Mouse (Mus musculus) limb, embryonic 13.5 days (tissue): Measurements from ENCODE around the gene Cd2bp2. TPM values are rescaled to one million over a fixed set of nuclear protein-coding genes. Genes with fewer than 3 reads are reported as not detected.
A peak's percentile ranks its signal among the peaks of the same experiment; 100 is the strongest.

Source experiments
- ATAC-seq: fragments of 200-750 bp; cut with Nextera tagmentation; 2 replicates; pipeline ENCODE4 v1.8.0; 2017; ENCODE audit warnings: low read depth, moderate number of reproducible peaks, moderate TSS enrichment; ENCODE audit not compliant: low FRiP score
- H3K27ac ChIP-seq: fragments of 300-500 bp; sonication (generic); 2 replicates; pipeline ENCODE4 v1.5.1; 2015; ENCODE audit warnings: inconsistent platforms, mild to moderate bottlenecking, moderate library complexity
- H3K27me3 ChIP-seq: fragments of 300-500 bp; sonication (generic); 2 replicates; pipeline ENCODE4 v1.6.1; 2015; ENCODE audit warnings: mild to moderate bottlenecking, inconsistent platforms
- H3K36me3 ChIP-seq: fragments of 300-500 bp; sonication (generic); 2 replicates; pipeline ENCODE4 v1.6.1; 2015; ENCODE audit warnings: inconsistent platforms, mild to moderate bottlenecking, moderate library complexity
- H3K4me1 ChIP-seq: fragments of 300-500 bp; sonication (generic); 2 replicates; pipeline ENCODE4 v1.6.1; 2015; ENCODE audit warnings: inconsistent platforms
- H3K4me2 ChIP-seq: fragments of 300-500 bp; sonication (generic); replicated peaks from 2 replicates; pipeline ENCODE4 v1.6.1; 2015; ENCODE audit warnings: inconsistent platforms, mild to moderate bottlenecking, moderate library complexity
- H3K4me3 ChIP-seq: fragments of 300-500 bp; sonication (generic); 2 replicates; pipeline ENCODE4 v1.5.1; 2015; ENCODE audit warnings: moderate library complexity, mild to moderate bottlenecking, inconsistent platforms
- H3K9ac ChIP-seq: fragments of 300-500 bp; sonication (generic); 2 replicates; pipeline ENCODE4 v1.6.1; 2015; ENCODE audit warnings: mild to moderate bottlenecking, inconsistent platforms
- H3K9me3 ChIP-seq: fragments of 300-500 bp; sonication (generic); 2 replicates; pipeline ENCODE4 v1.6.1; 2016; ENCODE audit warnings: inconsistent platforms
- WGBS: fragments of 180-500 bp; shearing (Covaris S2); methylation state at CpG from one replicate; pipeline ENCODE4 v1.1.7; 2015; 5-methylcytosine and 5-hydroxymethylcytosine counted together
- polyA plus RNA-seq: library from polyadenylated mRNA; unstranded; fragments of >200 nt; fragmentation: Nextera tagmentation; extraction: Ambion mirVana; gene quantifications from 2 replicates; pipeline ENCODE4 v1.2.1, GENCODE M21; 2015

Gene Cd2bp2
- polyA plus RNA-seq, result 72.2 and 72.4 TPM in 2 replicates

DNA sequence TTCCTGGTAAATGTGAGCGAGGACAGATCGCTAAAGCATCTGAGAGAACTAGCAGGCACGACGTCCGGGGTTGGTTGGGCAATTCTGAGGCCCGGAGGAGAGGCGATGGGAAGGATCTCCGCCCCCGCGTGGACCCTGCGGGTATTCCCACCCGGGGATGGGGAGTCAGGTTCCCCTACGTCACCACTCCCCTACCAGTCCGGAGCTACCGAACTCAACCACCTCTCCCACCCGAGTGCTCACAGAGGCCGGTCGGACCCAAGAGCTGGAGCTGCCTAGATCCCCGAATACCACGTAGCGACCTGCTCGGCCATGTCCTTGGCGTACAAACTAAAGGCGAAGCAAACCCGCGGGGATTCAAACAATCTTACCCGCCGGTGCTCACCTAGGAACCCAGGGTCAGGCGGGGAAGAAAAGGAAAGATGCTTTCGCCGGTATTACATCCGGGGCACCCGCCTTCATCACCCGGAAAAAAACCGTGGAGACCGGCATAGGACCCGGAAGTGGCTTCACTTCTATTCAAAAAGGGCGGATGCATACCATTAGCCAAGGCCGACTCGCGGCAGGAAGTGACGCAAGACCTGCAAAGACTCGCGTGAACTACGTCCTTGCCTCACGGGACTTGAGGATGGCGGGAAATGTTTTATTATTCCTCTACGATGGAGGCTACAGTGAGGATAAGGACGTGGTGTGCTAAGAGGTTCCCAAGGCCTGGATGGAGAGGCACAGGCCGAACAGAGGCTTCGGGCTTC lies at the start of gene Cd2bp2:
TSS of gene Cd2bp2 (minus strand) at position 507 of the 752 bp plus-strand sequence.
- peaks cover 28% of the 10 kb centered on the region for H3K4me1 ChIP-seq
- peaks cover 79% of the 10 kb centered on the region for H3K36me3 ChIP-seq
- H3K9ac ChIP-seq, result peak within 1 kb of the TSS; percentile 78
- ATAC-seq, result peak; percentile 96
- under 1% methylated on average over 51 of the region's 51 CpGs for WGBS
- no peaks in the 10 kb centered on the region for H3K27me3 ChIP-seq
- peak within 1 kb of the TSS; percentile 90 for H3K4me2 ChIP-seq
- no peaks in the 10 kb centered on the region for H3K9me3 ChIP-seq
- peak within 1 kb of the TSS; percentile 71 for H3K4me3 ChIP-seq
- peak within 1 kb of the TSS; percentile 90 for H3K27ac ChIP-seq

DNA sequence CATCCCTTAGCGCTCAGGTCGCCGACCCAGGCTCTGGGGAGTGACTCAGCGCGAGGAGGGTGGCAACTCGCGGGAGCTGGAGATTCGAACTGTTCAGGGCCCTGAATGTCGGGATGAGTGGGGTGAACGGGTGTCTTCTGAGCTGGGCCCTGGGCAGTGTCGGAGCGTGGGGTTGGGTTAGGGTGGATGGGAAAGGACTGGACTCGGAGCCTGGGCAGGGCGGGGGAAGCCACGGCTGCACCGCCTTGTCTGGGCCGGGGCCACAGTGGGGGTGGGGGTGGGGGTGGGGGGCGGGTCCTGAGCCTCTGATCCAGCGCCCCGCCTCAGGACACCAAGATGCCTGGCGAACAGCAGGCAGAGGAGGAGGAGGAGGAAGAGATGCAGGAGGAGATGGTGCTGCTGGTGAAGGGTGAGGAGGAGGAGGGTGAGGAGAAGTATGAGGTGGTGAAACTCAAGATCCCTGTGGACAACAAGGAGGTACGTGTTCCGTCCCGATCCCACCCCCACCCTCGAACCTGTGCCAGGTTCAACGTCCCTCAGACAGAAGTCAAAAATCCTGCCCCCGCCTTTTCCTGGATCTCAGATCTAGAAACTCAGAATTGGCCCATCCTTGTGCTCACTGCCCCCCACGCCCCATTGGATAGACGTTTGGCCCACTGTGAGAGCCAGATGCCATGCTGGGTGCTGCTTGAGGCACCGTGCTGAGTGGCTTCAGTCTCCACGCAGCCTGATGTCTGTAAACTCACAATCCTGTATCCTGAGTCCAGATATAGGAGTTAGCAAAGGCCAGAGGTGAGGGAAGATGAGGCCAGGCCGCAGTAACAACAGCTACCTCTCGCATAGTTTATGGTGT lies 49.0 kb upstream of the Cd2bp2 start:
- 10% methylated on average over 30 of the region's 33 CpGs for WGBS

DNA sequence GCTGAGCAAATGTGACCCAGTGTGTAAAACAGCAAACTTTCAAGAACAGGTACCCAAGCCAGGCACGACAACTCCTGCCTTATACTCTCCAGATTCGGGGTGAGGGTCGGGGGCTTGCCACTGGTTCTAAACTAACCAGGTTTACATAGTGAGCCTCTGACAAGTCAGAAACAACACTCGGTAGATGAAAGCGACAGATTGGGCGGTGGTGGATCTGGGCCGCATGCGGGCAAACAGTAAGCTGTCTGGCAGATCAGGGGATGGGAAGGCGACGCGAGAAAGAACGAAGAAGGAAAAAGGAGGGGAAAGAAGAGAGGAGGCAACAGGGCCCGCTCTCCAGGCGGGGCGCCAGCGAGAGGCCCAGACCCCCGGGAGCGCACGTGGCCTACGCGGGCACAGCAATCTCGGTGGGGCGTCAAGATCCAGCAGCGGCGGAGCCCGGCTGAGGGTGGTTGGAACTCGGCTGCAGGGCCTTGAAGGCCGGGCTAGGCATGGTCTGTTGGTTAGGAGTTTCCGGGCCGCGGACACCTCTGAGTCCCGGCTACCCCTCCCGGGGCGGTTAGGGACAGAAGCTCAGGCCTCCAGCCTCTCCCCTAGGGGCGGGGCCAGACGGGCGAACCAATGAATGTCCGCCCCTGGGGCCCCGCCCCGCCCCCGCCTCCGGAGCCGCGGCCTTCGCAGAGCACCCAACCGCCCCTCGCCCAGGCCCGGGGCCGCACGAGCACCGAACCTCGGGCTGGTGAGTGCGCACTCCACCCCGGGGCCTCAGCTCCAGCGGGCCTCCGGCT lies 48.2 kb upstream of the Cd2bp2 start, which contains the start of gene Zfp771:
TSS of gene Zfp771 (plus strand) at position 405 of the 788 bp plus-strand sequence.
- H3K27ac ChIP-seq, result peak within 1 kb of the TSS; percentile 93
- peak within 1 kb of the TSS; percentile 79 for H3K4me2 ChIP-seq
- peak; percentile 97 for ATAC-seq
- H3K9me3 ChIP-seq, result peaks cover 2% of the 10 kb centered on the region; the same call in 1 of the 2 replicates
- H3K9ac ChIP-seq, result peak within 1 kb of the TSS; percentile 97
- WGBS, result under 1% methylated on average over 54 of the region's 56 CpGs
- H3K27me3 ChIP-seq, result no peaks in the 10 kb centered on the region
- H3K4me1 ChIP-seq, result peaks cover 27% of the 10 kb centered on the region
- H3K4me3 ChIP-seq, result peak within 1 kb of the TSS; percentile 92
- H3K36me3 ChIP-seq, result peaks cover 38% of the 10 kb centered on the region

More for the DNA sequence above, 49.0 kb upstream of the Cd2bp2 start:
- H3K4me3 ChIP-seq, result peak overlapping the region; percentile 92
- peaks cover 27% of the 10 kb centered on the region for H3K4me1 ChIP-seq
- ATAC-seq, result peak; percentile 78
- H3K9me3 ChIP-seq, result peaks cover 2% of the 10 kb centered on the region; the same call in 1 of the 2 replicates
- H3K27ac ChIP-seq, result peak overlapping the region; percentile 93
- peak overlapping the region; percentile 79 for H3K4me2 ChIP-seq
- peaks cover 38% of the 10 kb centered on the region for H3K36me3 ChIP-seq
- peak overlapping the region; percentile 97 for H3K9ac ChIP-seq
- no peaks in the 10 kb centered on the region for H3K27me3 ChIP-seq

DNA sequence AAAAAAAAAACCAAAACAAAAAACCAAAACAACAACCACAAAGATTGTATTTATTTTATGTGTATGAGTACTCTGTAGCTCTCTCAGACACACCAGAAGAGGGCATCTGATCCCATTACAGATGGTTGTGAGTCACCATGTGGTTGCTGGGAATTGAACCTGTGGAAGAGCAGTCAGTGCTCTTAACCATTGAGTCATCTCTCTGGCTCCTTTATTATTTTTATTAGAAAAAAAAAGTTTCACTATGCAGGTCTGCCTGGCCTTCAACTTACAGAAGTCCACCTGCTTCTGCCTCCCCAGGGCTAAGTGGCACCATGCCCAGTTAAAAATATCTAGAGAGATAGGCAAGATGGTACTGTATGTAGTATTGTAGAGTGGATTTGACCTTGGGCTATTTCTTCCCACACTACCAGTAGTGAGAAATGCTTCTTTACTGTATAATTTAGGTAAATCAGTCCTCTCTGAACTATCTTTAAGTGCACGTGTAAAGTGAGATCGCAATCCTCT lies 47.6 kb upstream of the Cd2bp2 start:
- H3K27ac ChIP-seq, result peak overlapping the region; percentile 93
- WGBS, result 30% methylated on average over 2 of the region's 2 CpGs
- H3K9ac ChIP-seq, result peak overlapping the region; percentile 97
- H3K4me2 ChIP-seq, result peak overlapping the region; percentile 79
- peaks cover 44% of the 10 kb centered on the region for H3K36me3 ChIP-seq
- H3K9me3 ChIP-seq, result peaks cover 2% of the 10 kb centered on the region; the same call in 1 of the 2 replicates
- no peaks in the 10 kb centered on the region for H3K27me3 ChIP-seq
- peaks cover 27% of the 10 kb centered on the region for H3K4me1 ChIP-seq
- no peak for ATAC-seq
- H3K4me3 ChIP-seq, result peak overlapping the region; percentile 92

DNA sequence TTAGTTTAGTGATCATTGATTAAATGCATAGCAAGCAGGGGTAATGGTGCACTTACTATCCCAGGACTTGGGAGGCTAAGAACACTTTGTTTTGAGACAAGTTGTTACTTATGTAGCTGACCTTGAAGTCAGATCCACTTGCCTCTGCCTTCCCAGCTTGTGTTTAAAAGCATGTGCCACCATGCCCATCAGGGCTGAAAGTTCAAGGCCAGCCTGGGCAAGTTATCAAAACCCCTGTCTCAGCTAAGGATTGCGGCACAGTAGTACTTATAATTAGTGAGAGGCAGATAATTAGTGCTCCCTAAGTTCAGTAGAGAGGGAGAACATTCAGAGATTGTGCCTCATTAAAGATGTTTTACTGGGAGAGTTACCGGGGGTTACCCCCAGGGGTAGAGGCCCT lies 38.9 kb upstream of the Cd2bp2 start:
- Histone ChIP-seq H3K9me3 (no peaks in the 10 kb centered on the region), H3K4me1 (peaks cover 34% of the 10 kb centered on the region), H3K27ac (no peak overlapping the region), H3K9ac (0 out of 2 replicates have a peak overlapping the region, but pooled peaks have one; percentile 35), H3K4me3 (peak overlapping the region; percentile 92), H3K36me3 (peaks cover 67% of the 10 kb centered on the region), H3K27me3 (no peaks in the 10 kb centered on the region), H3K4me2 (peak overlapping the region; percentile 79)
- 73% methylated on average over 2 of the region's 2 CpGs for WGBS
- no peak for ATAC-seq

DNA sequence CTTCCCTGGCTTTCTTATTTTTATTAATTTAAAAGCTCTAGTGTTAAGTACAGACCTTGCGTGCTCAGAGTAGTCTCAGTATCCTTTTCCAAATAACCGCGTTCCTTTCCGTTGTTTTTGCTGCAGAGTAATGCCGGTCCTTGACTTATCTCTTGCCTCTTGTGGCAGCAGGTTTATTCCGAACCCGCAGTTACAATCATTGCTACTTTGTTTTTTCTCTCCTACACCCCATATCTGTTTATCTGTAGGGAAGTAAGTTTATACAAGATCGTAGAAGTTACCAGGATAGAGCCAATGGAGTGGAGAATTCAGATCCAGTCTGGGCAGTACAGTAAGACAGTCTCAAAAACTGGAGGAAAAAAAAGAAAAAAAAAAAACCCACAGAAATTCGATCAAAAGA lies 37.9 kb upstream of the Cd2bp2 start:
- peak overlapping the region; percentile 79 for H3K4me2 ChIP-seq
- peaks cover 67% of the 10 kb centered on the region for H3K36me3 ChIP-seq
- 8% methylated on average over 9 of the region's 9 CpGs for WGBS
- H3K27me3 ChIP-seq, result no peaks in the 10 kb centered on the region
- H3K9ac ChIP-seq, result peak overlapping the region; percentile 97
- H3K27ac ChIP-seq, result peak overlapping the region; percentile 97
- H3K4me3 ChIP-seq, result peak overlapping the region; percentile 92
- peaks cover 36% of the 10 kb centered on the region for H3K4me1 ChIP-seq
- no peak for ATAC-seq
- no peaks in the 10 kb centered on the region for H3K9me3 ChIP-seq

DNA sequence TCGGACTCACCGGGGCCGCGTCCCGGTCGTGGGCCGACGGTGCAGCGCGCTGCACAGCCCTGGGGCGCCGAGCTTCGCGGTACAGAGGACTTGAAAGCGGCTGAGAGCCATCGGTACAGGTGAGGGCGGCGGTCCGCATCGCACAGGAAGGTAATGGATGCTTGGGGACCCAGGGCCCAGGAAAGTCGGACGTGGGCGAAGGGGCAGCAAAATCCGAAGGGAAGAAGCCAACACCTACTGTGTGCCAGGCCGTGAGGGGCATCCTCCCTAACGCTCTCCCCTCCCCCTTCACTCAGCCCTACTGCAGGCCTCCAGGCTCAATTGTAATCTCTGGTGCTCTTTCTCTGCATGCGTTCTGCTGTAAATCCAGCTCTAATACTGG lies 37.5 kb upstream of the Cd2bp2 start:
- Histone ChIP-seq H3K27me3 (no peaks in the 10 kb centered on the region), H3K9ac (peak overlapping the region; percentile 97), H3K9me3 (no peaks in the 10 kb centered on the region), H3K4me3 (peak overlapping the region; percentile 92), H3K27ac (peak overlapping the region; percentile 97), H3K4me1 (peaks cover 36% of the 10 kb centered on the region), H3K36me3 (peaks cover 64% of the 10 kb centered on the region), H3K4me2 (peak overlapping the region; percentile 79)
- peak; percentile 17; the same call in 1 of the 2 replicates for ATAC-seq
- under 1% methylated on average over 27 of the region's 27 CpGs for WGBS

DNA sequence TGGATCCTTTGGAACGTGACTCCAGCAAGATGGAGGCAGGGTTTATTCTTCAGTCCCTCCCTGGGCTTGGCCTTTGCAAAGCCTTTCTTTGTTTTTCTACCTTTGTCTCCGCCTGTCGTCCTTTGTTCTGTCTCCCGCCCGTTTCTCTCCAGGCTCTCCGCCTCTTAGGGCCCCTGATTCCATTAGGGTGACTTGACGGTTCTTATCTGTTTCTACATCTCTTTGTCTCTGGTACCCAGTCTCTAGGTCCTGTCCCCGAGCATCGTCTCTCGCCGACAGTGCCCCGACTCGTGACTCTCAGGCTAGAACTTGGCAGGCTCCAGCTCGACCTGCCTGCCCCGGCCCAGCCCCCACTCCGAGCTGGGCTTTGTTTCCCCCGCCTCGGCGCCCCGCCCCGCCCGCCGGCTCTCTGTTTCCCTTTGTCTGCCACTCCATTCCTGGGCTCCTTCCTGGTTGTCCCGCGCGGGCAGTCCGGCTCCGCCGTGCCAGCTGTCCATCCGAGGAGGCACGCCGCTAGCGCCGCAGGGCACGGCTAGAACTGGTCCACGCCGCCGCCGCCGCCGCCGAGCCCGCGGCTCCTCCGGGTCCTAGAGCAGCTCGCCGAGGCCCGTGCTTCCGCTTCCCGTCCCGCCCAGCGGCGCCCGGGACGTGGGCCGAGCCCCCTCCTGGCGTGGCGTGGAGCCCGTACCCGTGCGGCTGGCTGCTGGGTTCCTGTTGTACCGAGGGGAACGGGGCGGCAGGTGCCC lies 36.9 kb upstream of the Cd2bp2 start, which contains the start of the genes Zfp553 and Sept1:
TSS of gene Zfp553 (plus strand) at position 440 of the 746 bp plus-strand sequence.
TSS of gene Sept1 (minus strand) at position 509 of the 746 bp plus-strand sequence.
- peak; percentile 92 for ATAC-seq
- WGBS, result under 1% methylated on average over 64 of the region's 64 CpGs
- H3K36me3 ChIP-seq, result peaks cover 58% of the 10 kb centered on the region

DNA sequence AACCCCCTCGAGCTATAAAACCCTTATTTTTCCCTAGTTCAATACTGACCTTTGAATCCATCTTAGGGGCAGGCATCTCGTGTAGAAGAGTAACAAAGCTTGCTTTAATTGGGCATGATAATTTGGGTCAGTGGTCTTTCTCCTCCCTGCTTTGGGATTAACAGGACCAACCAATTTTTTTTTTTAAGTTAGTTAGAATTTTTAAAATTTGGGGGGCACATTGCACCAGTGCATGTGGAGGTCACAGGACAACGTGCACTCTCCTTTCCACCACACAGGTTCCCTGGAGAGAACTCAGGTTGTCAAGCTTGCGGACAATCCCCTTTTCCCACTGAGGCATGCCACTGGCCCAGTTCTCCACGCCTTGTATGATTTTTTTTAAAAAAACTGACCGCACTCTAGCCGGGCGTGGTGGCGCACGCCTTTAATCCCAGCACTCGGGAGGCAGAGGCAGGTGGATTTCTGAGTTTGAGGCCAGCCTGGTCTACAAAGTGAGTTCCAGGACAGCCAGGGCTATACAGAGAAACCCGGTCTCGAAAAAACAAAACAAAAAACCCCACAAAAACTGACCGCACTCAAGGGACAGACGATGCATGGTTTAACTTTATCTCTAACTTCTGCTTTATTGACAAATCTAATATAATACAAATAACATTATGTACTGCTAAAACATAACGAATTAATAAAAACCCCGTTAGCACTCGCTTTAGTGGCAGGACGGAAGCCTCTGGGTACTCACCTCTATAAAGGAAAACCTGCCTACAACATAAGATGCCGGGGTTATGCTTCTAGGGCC lies 36.2 kb upstream of the Cd2bp2 start:
- Histone ChIP-seq H3K36me3 (peaks cover 51% of the 10 kb centered on the region), H3K4me3 (peak overlapping the region; percentile 92), H3K9me3 (no peaks in the 10 kb centered on the region), H3K27ac (peak overlapping the region; percentile 97), H3K4me2 (peak overlapping the region; percentile 79), H3K27me3 (no peaks in the 10 kb centered on the region), H3K4me1 (peaks cover 36% of the 10 kb centered on the region), H3K9ac (peak overlapping the region; percentile 97)
- no peak for ATAC-seq
- WGBS, result 9% methylated on average over 20 of the region's 20 CpGs

More for the DNA sequence above, 36.9 kb upstream of the Cd2bp2 start, which contains the start of the genes Zfp553 and Sept1:
- Histone ChIP-seq H3K27me3 (no peaks in the 10 kb centered on the region), H3K9ac (peak within 1 kb of the TSS; percentile 97), H3K9me3 (no peaks in the 10 kb centered on the region), H3K4me1 (peaks cover 36% of the 10 kb centered on the region), H3K27ac (peak within 1 kb of the TSS; percentile 97), H3K4me2 (peak within 1 kb of the TSS; percentile 79), H3K4me3 (peak within 1 kb of the TSS; percentile 92)

DNA sequence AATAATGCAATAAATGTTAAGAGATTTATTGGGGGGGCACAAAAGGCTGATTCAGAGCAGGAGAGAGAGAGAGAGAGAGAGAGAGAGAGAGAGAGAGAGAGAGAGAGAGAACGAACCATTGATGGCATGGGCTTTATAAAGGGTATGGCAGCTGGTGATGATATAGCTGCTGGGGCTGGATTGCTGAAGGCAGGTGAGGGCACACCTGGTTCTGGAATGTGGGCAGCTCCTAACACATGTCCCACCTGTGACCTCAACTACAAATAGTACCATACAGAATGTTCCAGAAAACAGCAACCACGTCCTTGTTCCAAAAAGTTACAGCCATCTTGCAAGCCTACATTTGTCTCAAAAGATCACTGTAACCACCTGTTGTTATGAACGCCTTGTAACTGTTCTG lies 35.5 kb upstream of the Cd2bp2 start:
- Histone ChIP-seq H3K4me3 (peak overlapping the region; percentile 92), H3K36me3 (peaks cover 44% of the 10 kb centered on the region), H3K4me1 (peaks cover 36% of the 10 kb centered on the region), H3K27me3 (no peaks in the 10 kb centered on the region), H3K27ac (no peak overlapping the region), H3K4me2 (peak overlapping the region; percentile 79), H3K9ac (peak overlapping the region; percentile 97), H3K9me3 (no peaks in the 10 kb centered on the region)
- no peak for ATAC-seq
- WGBS, result 69% methylated on average over 3 of the region's 3 CpGs
